ENCODE assay signal across 8 mouse cellular contexts in genomic region chr3:136609855-136610555, GRCm38 (mm10). TPM values are rescaled to one million over a fixed set of nuclear protein-coding genes. Genes with fewer than 3 reads are reported as not detected.
A peak's percentile ranks its signal among the peaks of the same experiment; 100 is the strongest.
DNase-seq lines count a peak whose midpoint lies in the region; ATAC-seq and TF ChIP-seq lines count a peak whose summit lies in the region.

No protein-coding gene starts in this region.

- H3K4me3 ChIP-seq in forebrain, postnatal 0 days (ENCODE audit: low read depth, low read length), result no peak overlapping the region
- H3K4me3 ChIP-seq in forebrain, embryonic 13.5 days, result no peak overlapping the region
- H3K4me3 ChIP-seq in brown adipose tissue, adult 24 weeks (ENCODE audit: insufficient read depth, low read depth, low read length), result peak overlapping the region; percentile 26; the same call in 1 of the 2 replicates
- H3K4me3 ChIP-seq in limb, embryonic 11.5 days (ENCODE audit: low read depth, low read length), result no peak overlapping the region

- no peaks in the 10 kb centered on the region for H3K4me1 ChIP-seq in forebrain, postnatal 0 days (ENCODE audit: insufficient read depth)
- no peaks in the 10 kb centered on the region for H3K4me1 ChIP-seq in forebrain, embryonic 13.5 days
- no peaks in the 10 kb centered on the region for H3K4me1 ChIP-seq in brown adipose tissue, adult 24 weeks (ENCODE audit: control insufficient read depth, insufficient read depth, insufficient read length, low read length)
- peaks cover 8% of the 10 kb centered on the region; the same call in 1 of the 2 replicates for H3K4me1 ChIP-seq in limb, embryonic 11.5 days (ENCODE audit: control insufficient read depth, insufficient read depth, low read length)

- H3K27ac ChIP-seq in forebrain, postnatal 0 days (ENCODE audit: low read depth, low read length), result no peak overlapping the region
- H3K27ac ChIP-seq in forebrain, embryonic 13.5 days, result no peak overlapping the region
- H3K27ac ChIP-seq in brown adipose tissue, adult 24 weeks (replicated peaks; ENCODE audit: low read depth, low read length), result peak overlapping the region; percentile 69
- peak overlapping the region; percentile 47 for H3K27ac ChIP-seq in limb, embryonic 11.5 days (replicated peaks; ENCODE audit: low read depth, low read length)

- no peaks in the 10 kb centered on the region for H3K9me3 ChIP-seq in forebrain, postnatal 0 days (ENCODE audit: low read length)
- no peaks in the 10 kb centered on the region for H3K9me3 ChIP-seq in forebrain, embryonic 13.5 days (replicated peaks)
- H3K9me3 ChIP-seq in limb, embryonic 11.5 days (ENCODE audit: control insufficient read depth, low read length), result no peaks in the 10 kb centered on the region

- no peak for ATAC-seq in forebrain, postnatal 0 days
- ATAC-seq in forebrain, embryonic 13.5 days, result no peak
- peak; percentile 55; the same call in 1 of the 2 replicates for ATAC-seq in limb, embryonic 11.5 days (ENCODE audit: insufficient number of reproducible peaks, low FRiP score, low TSS enrichment, low read depth)
- ATAC-seq in granulocyte monocyte progenitor cell, adult 5-6 weeks (replicated peaks; ENCODE audit: poor library complexity, severe bottlenecking), result no peak

- WGBS in forebrain, postnatal 0 days, result 42% methylated on average over 6 of the region's 6 CpGs
- WGBS in forebrain, embryonic 13.5 days, result 56% methylated on average over 6 of the region's 6 CpGs
- 23% methylated on average over 6 of the region's 6 CpGs for WGBS in limb, embryonic 11.5 days

- intact Hi-C loops in heart, postnatal 14 days (cut with DNase I), result no loop called here

- no peak overlapping the region for H3K9ac ChIP-seq in forebrain, postnatal 0 days
- H3K9ac ChIP-seq in forebrain, embryonic 13.5 days, result no peak overlapping the region
- no peak overlapping the region for H3K9ac ChIP-seq in limb, embryonic 11.5 days (ENCODE audit: low read length)

- H3K27me3 ChIP-seq in forebrain, postnatal 0 days (ENCODE audit: insufficient read depth, low read length), result no peaks in the 10 kb centered on the region
- no peaks in the 10 kb centered on the region for H3K27me3 ChIP-seq in forebrain, embryonic 13.5 days
- H3K27me3 ChIP-seq in limb, embryonic 11.5 days (ENCODE audit: control insufficient read depth, insufficient read depth, low read length), result no peaks in the 10 kb centered on the region

- no peak overlapping the region for H3K4me2 ChIP-seq in forebrain, postnatal 0 days (ENCODE audit: low read depth)
- H3K4me2 ChIP-seq in forebrain, embryonic 13.5 days, result no peak overlapping the region
- H3K4me2 ChIP-seq in limb, embryonic 11.5 days (ENCODE audit: low read depth, severe bottlenecking), result no peak overlapping the region; the same call in 1 of the 2 replicates

- DNase-seq in forebrain, postnatal 0 days, result peak; percentile 12
- peak; percentile 38 for DNase-seq in 3T3-L1 (ENCODE audit: low read depth, low spot score)
- peak; percentile 54 to 63 for DNase-seq in heart, postnatal 14 days
- DNase-seq in limb, embryonic 11.5 days (ENCODE audit: low spot score), result peak; percentile 59
- DNase-seq in ovary, postnatal 36 days (ENCODE audit: low spot score), result peak; percentile 15

- no peak for TF ChIP-seq CTCF in forebrain, postnatal 0 days (IDR thresholded peaks at IDR 0.05; ENCODE audit: low read depth)

- H3K36me3 ChIP-seq in forebrain, postnatal 0 days (ENCODE audit: insufficient read depth), result no peaks in the 10 kb centered on the region
- no peaks in the 10 kb centered on the region for H3K36me3 ChIP-seq in forebrain, embryonic 13.5 days (ENCODE audit: poor library complexity, severe bottlenecking)
- no peaks in the 10 kb centered on the region for H3K36me3 ChIP-seq in limb, embryonic 11.5 days (ENCODE audit: control insufficient read depth, insufficient read depth, low read length)

RNA-seq across cellular contexts. Expression of gene Ppp3ca, which starts 59.9 kb away (rescaled TPM):
- 223 and 229 TPM in 2 replicates for total RNA-seq in forebrain, postnatal 0 days (2014; rRNA removed)
- polyA plus RNA-seq in forebrain, postnatal 0 days (2015; fragmentation: Nextera tagmentation; extraction: Ambion mirVana), result 162 and 231 TPM in 2 replicates
- polyA plus RNA-seq in forebrain, embryonic 13.5 days (2015; fragmentation: Nextera tagmentation; extraction: Ambion mirVana), result 82.4 and 82.8 TPM in 2 replicates
- 21.5 and 29.3 TPM in 2 replicates for polyA plus RNA-seq in brown adipose tissue, adult 24 weeks (2012; ENCODE audit: insufficient read depth, insufficient read length, missing spikeins)
- 10 to 100 TPM; 50.0 to 53.5 TPM for total RNA-seq in heart, postnatal 14 days (2021)
- 65.7 and 72.7 TPM in 2 replicates for polyA plus RNA-seq in limb, embryonic 11.5 days (2014; fragmentation: Nextera tagmentation; extraction: Ambion mirVana)
- total RNA-seq in granulocyte monocyte progenitor cell, adult 5-6 weeks (2014; fragmentation: Nextera tagmentation), result 56.6 and 61.1 TPM in 2 replicates
- total RNA-seq in granulocyte monocyte progenitor cell, adult 5-6 weeks (2017), result 72.4 and 73.9 TPM in 2 replicates

Comparison
In these comparisons a context has a peak if more than half of its experiments do, and no peak if none do; other contexts are left out.
1. H3K27ac ChIP-seq: peak in brown adipose tissue, adult 24 weeks (single experiment) and limb, embryonic 11.5 days (single experiment); none in forebrain, postnatal 0 days (single experiment) and forebrain, embryonic 13.5 days (single experiment).
2. Peak in every context shown above with its lines, with median percentiles within 50 percentile points of each other: DNase-seq.